Mouse (Mus musculus) MEL (cell line): ENCODE measurements around the gene 1700001C19Rik.

ENCODE experiments used
- CHD1 ChIP-seq: IDR thresholded peaks from 2 replicates; pipeline ENCODE4 v1.6.1; 2012; ENCODE audit warnings: low read depth, mild to moderate bottlenecking, inconsistent platforms, low read length, improper control_type of control experiment
- CTCF ChIP-seq, 3 experiments: IDR thresholded peaks in 2 of 3; conservative IDR thresholded peaks in 1 of 3; 2 replicates each; pipeline ENCODE4 v1.5.1; 2011 to 2012; ENCODE audit warnings: low read length in 3 of 3, low read depth in 2 of 3, mild to moderate bottlenecking in 2 of 3, improper control_type of control experiment in 1 of 3, inconsistent platforms in 1 of 3, mixed read lengths in 1 of 3, moderate library complexity in 1 of 3; ENCODE audit not compliant: control insufficient read depth in 1 of 3, insufficient read depth in 1 of 3, poor library complexity in 1 of 3, severe bottlenecking in 1 of 3
- GATA1 ChIP-seq: IDR thresholded peaks from 2 replicates; pipeline ENCODE4 v1.6.1; 2011; ENCODE audit warnings: low read depth, low read length, improper control_type of control experiment
- HCFC1 ChIP-seq: IDR thresholded peaks from 2 replicates; pipeline ENCODE4 v1.6.1; 2012; ENCODE audit warnings: low read depth, mild to moderate bottlenecking, inconsistent platforms, low read length, improper control_type of control experiment, moderate library complexity
- JUND ChIP-seq: IDR thresholded peaks from 2 replicates; pipeline ENCODE4 v1.6.1; 2011; ENCODE audit warnings: low read depth, mild to moderate bottlenecking, improper control_type of control experiment, low read length
- KAT2A ChIP-seq: conservative IDR thresholded peaks from 2 replicates; pipeline ENCODE4 v1.6.1; 2012; ENCODE audit warnings: low read depth, low read length, improper control_type of control experiment, inconsistent platforms
- MAFK ChIP-seq: IDR thresholded peaks from 2 replicates; pipeline ENCODE4 v1.6.1; 2011; ENCODE audit warnings: low read depth, mild to moderate bottlenecking, low read length, improper control_type of control experiment, borderline replicate concordance
- MEF2A ChIP-seq: IDR thresholded peaks from 2 replicates; pipeline ENCODE4 v1.6.1; 2014; ENCODE audit warnings: low read depth, mild to moderate bottlenecking, inconsistent platforms, low read length, improper control_type of control experiment; ENCODE audit not compliant: poor library complexity, insufficient replicate concordance, severe bottlenecking; ENCODE audit errors: extremely low read depth
- POLR2A ChIP-seq, 2 experiments: IDR thresholded peaks; 2 replicates each; pipeline ENCODE4 v1.6.1; 2011 to 2012; ENCODE audit warnings: low read length in 2 of 2, mild to moderate bottlenecking in 2 of 2, control low read depth in 1 of 2, improper control_type of control experiment in 1 of 2, low read depth in 1 of 2, moderate library complexity in 1 of 2; ENCODE audit not compliant: control insufficient read depth in 1 of 2, insufficient read depth in 1 of 2, poor library complexity in 1 of 2
- RCOR1 ChIP-seq: IDR thresholded peaks from 2 replicates; pipeline ENCODE4 v1.6.1; 2012; ENCODE audit warnings: low read depth, mild to moderate bottlenecking, inconsistent platforms, low read length, improper control_type of control experiment
- USF1 ChIP-seq: IDR thresholded peaks from 2 replicates; pipeline ENCODE4 v1.6.1; 2014; ENCODE audit warnings: low read depth, mild to moderate bottlenecking, inconsistent platforms, low read length, improper control_type of control experiment, moderate library complexity
- USF2 ChIP-seq, 2 experiments: IDR thresholded peaks; 2 replicates each; pipeline ENCODE4 v1.6.1; 2011 to 2012; ENCODE audit warnings: improper control_type of control experiment in 2 of 2, low read length in 2 of 2, borderline replicate concordance in 1 of 2, inconsistent platforms in 1 of 2, low read depth in 1 of 2, mild to moderate bottlenecking in 1 of 2; ENCODE audit not compliant: insufficient read depth in 1 of 2
- ZC3H11A ChIP-seq: IDR thresholded peaks from 2 replicates; pipeline ENCODE4 v1.6.1; 2012; ENCODE audit warnings: low read depth, mild to moderate bottlenecking, inconsistent platforms, low read length, improper control_type of control experiment
- ZNF384 ChIP-seq: IDR thresholded peaks from 2 replicates; pipeline ENCODE4 v1.6.1; 2012; ENCODE audit warnings: low read depth, mild to moderate bottlenecking, inconsistent platforms, low read length, improper control_type of control experiment

DNA sequence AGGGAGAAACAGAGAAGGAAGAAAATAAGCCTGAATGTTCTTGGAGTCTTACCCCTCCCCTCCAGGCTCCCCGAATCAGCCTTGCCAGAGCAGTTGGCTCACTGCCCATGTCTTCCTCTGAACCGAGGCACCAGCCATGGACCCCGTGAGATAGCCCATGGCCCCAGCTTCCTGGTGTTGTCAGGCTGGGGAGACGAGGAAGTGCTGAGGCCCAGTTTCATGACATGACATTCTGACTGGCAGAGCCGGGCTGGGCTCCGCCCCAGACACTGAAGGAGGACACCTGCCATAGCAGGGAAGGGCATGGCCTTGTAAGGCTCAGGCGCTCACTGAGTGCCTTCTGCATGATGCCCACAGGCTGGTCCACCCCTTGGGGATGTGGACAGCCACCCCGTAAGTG, 17.5 kb upstream of the 1700001C19Rik start:
- no peak for TF ChIP-seq CHD1
- no peak for TF ChIP-seq USF1
- TF ChIP-seq CTCF (IDR thresholded peaks at IDR 0.05 in 2 of 3, conservative IDR thresholded peaks at IDR 0.05 in 1 of 3; ENCODE audit: control insufficient read depth in 1 of 3, insufficient read depth in 1 of 3, low read depth in 2 of 3, low read length in 3 of 3, poor library complexity in 1 of 3, severe bottlenecking in 1 of 3), result no peak
- 0 out of 2 replicates have a peak, but pooled peaks have one; percentile 45 for TF ChIP-seq HCFC1
- TF ChIP-seq JUND, result no peak
- peak; percentile 21; the same call in 1 of the 2 replicates for TF ChIP-seq GATA1
- TF ChIP-seq USF2 (IDR thresholded peaks at IDR 0.05; ENCODE audit: borderline replicate concordance in 1 of 2, insufficient read depth in 1 of 2, low read depth in 1 of 2, low read length in 2 of 2), result no peak
- no peak for TF ChIP-seq ZC3H11A
- TF ChIP-seq RCOR1, result no peak; the same call in 1 of the 2 replicates
- TF ChIP-seq MAFK, result no peak
- peak in 1 of 2 experiments; percentile 49; a peak in 1 of 4 replicates for TF ChIP-seq POLR2A (IDR thresholded peaks at IDR 0.05; ENCODE audit: control insufficient read depth in 1 of 2, insufficient read depth in 1 of 2, low read depth in 1 of 2, low read length in 2 of 2, poor library complexity in 1 of 2)
- TF ChIP-seq KAT2A, result no peak
- TF ChIP-seq MEF2A, result no peak
- TF ChIP-seq ZNF384, result no peak
